Mouse (Mus musculus): ENCODE results near the gene Adra1b. TPM values are rescaled to one million over a fixed set of nuclear protein-coding genes. Genes with fewer than 3 reads are reported as not detected.

Adra1b gene
- 1.3 and 4.6 TPM in 2 replicates for polyA plus RNA-seq (2012; rRNA removed)

DNA sequence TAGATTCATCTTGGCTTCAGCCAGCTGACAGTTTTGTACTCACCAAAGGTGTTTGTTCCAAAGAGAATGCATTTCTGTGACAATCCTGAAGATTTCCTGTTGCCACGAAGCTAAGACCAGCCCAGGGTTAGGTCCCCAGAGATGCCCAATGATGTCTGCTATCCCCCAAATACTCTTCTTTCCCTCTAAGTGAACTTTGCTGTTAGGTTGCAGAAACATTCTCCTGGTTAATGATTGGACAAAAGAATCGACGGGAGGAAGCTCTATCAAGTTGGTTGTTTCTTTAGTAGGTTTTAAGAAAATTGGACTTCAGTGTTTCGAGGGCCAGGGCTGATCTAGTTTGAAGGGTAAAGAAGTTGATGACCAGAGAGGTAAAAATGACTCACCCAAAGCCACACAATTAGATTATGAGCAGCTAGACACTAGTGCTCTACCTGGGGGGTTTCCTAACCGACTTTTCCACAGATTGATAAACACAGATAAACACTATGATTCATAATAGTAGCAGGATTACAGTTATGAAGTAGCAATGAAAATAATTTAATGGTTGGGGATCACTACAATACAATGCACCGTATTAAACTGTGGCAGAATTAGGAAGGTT is at the start of gene Adra1b:
Gene Adra1b, minus strand, starts transcription at position 160 of the 604 bp plus-strand sequence.
- WGBS = 84% methylated on average over 6 of the region's 6 CpGs
- TF ChIP-seq CTCF (IDR thresholded peaks at IDR 0.05; ENCODE audit: borderline replicate concordance, control insufficient read depth, extremely low read depth, insufficient read depth, low read length, poor library complexity) (no peak), POLR2A (IDR thresholded peaks at IDR 0.05; ENCODE audit: control insufficient read depth, extremely low read depth, insufficient read depth, low read length, poor library complexity) (no peak)
- Histone ChIP-seq H3K4me1 (replicated peaks; ENCODE audit: control insufficient read depth, insufficient read depth, low read length) (no peaks in the 10 kb centered on the region), H3K27me3 (ENCODE audit: control insufficient read depth, insufficient read depth, low read length) (no peaks in the 10 kb centered on the region), H3K27ac (ENCODE audit: control insufficient read depth, insufficient read depth, low read length) (no peak within 1 kb of the TSS), H3K36me3 (ENCODE audit: control insufficient read depth, insufficient read depth, low read length) (no peaks in the 10 kb centered on the region), H3K4me3 (ENCODE audit: control insufficient read depth, insufficient read depth, low read length) (no peak within 1 kb of the TSS)
- DNase-seq = no peak

DNA sequence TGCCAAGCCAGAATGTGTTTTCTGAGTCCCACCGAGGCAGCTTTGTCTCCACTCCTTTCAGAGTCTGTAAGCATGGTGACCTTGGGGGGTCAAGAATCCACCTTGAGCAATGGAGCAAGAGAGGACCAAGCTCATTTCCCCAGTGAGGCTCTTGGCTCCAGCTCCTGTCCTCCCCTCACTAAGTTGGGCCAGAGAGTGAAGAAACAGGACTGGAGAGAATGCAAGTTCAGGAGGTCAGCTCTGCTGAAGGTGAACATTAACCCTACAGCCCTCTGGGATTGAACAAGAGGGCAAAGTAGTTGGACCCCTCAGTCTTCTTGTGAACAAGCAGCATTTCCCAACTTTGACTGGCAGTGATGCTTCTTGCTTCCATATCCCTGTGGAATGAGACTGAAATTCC is 49.3 kb upstream of the Adra1b start:
- WGBS = 78% methylated on average over 1 of the region's 1 CpGs
- TF ChIP-seq CTCF (IDR thresholded peaks at IDR 0.05; ENCODE audit: borderline replicate concordance, control insufficient read depth, extremely low read depth, insufficient read depth, low read length, poor library complexity) (no peak), POLR2A (IDR thresholded peaks at IDR 0.05; ENCODE audit: control insufficient read depth, extremely low read depth, insufficient read depth, low read length, poor library complexity) (no peak)
- no peak for DNase-seq

DNA sequence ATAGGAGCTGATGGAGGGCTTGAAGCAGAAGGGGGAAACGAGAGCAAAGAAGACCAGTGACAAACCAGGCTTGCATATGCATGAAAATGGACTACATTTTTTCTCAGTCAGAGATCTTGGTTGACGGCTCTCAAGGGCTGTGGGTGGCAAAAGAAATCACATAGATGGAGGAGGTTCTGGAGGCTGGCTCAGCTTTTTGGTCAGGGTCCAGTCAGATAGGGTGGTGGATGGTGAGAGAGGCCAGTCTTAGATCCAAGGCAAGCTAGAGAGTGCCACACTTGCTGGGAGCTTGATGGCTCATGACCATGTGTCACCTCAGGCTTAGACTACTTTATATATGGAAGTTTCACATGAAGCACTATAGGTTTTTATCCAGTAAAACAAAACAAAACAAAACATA is 42.8 kb upstream of the Adra1b start:
- WGBS = 90% methylated on average over 2 of the region's 2 CpGs
- TF ChIP-seq CTCF (IDR thresholded peaks at IDR 0.05; ENCODE audit: borderline replicate concordance, control insufficient read depth, extremely low read depth, insufficient read depth, low read length, poor library complexity) = no peak
- no peak for TF ChIP-seq POLR2A (IDR thresholded peaks at IDR 0.05; ENCODE audit: control insufficient read depth, extremely low read depth, insufficient read depth, low read length, poor library complexity)
- DNase-seq = no peak
- Histone ChIP-seq H3K27me3 (ENCODE audit: control insufficient read depth, insufficient read depth, low read length) (no peaks in the 10 kb centered on the region), H3K4me1 (replicated peaks; ENCODE audit: control insufficient read depth, insufficient read depth, low read length) (no peaks in the 10 kb centered on the region), H3K36me3 (ENCODE audit: control insufficient read depth, insufficient read depth, low read length) (no peaks in the 10 kb centered on the region), H3K4me3 (ENCODE audit: control insufficient read depth, insufficient read depth, low read length) (no peak overlapping the region), H3K27ac (ENCODE audit: control insufficient read depth, insufficient read depth, low read length) (no peak overlapping the region)

More for the DNA sequence above, 49.3 kb upstream of the Adra1b start:
- Histone ChIP-seq H3K27ac (ENCODE audit: control insufficient read depth, insufficient read depth, low read length) (no peak overlapping the region), H3K27me3 (ENCODE audit: control insufficient read depth, insufficient read depth, low read length) (no peaks in the 10 kb centered on the region), H3K36me3 (ENCODE audit: control insufficient read depth, insufficient read depth, low read length) (no peaks in the 10 kb centered on the region), H3K4me3 (ENCODE audit: control insufficient read depth, insufficient read depth, low read length) (no peak overlapping the region), H3K4me1 (replicated peaks; ENCODE audit: control insufficient read depth, insufficient read depth, low read length) (no peaks in the 10 kb centered on the region)

DNA sequence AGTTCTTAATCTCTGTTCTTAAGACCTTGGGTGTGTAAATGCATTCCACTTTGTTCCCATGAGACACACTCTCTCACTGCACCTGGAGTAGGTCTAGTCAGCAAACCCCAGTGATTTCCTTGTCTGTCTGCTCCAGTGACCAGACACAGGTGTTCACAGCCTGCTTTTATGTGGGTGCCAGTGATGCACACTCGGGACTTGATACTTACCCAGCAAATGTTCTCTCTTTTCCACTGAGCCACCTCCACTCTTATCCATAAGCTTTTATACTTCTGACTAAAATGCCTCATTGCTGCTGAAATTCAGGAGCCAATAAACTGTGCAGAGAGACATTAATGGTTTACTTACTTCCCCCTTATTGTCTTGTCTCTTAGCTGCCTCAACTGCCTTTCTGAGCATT is 42.2 kb upstream of the Adra1b start:
- Histone ChIP-seq H3K4me1 (replicated peaks; ENCODE audit: control insufficient read depth, insufficient read depth, low read length) (no peaks in the 10 kb centered on the region), H3K4me3 (ENCODE audit: control insufficient read depth, insufficient read depth, low read length) (no peak overlapping the region), H3K36me3 (ENCODE audit: control insufficient read depth, insufficient read depth, low read length) (no peaks in the 10 kb centered on the region), H3K27ac (ENCODE audit: control insufficient read depth, insufficient read depth, low read length) (no peak overlapping the region), H3K27me3 (ENCODE audit: control insufficient read depth, insufficient read depth, low read length) (no peaks in the 10 kb centered on the region)
- 9% methylated on average over 1 of the region's 1 CpGs for WGBS
- TF ChIP-seq CTCF (IDR thresholded peaks at IDR 0.05; ENCODE audit: borderline replicate concordance, control insufficient read depth, extremely low read depth, insufficient read depth, low read length, poor library complexity) (no peak), POLR2A (IDR thresholded peaks at IDR 0.05; ENCODE audit: control insufficient read depth, extremely low read depth, insufficient read depth, low read length, poor library complexity) (no peak)
- DNase-seq = no peak

- no peak for DNase-seq
- no peak overlapping the region for H3K27ac ChIP-seq (ENCODE audit: control insufficient read depth, insufficient read depth, low read length)
- 84% methylated on average over 6 of the region's 6 CpGs for WGBS
- TF ChIP-seq CTCF (IDR thresholded peaks at IDR 0.05; ENCODE audit: borderline replicate concordance, control insufficient read depth, extremely low read depth, insufficient read depth, low read length, poor library complexity) = no peak
- no peaks in the 10 kb centered on the region for H3K36me3 ChIP-seq (ENCODE audit: control insufficient read depth, insufficient read depth, low read length)
- no peaks in the 10 kb centered on the region for H3K27me3 ChIP-seq (ENCODE audit: control insufficient read depth, insufficient read depth, low read length)
- H3K4me3 ChIP-seq (ENCODE audit: control insufficient read depth, insufficient read depth, low read length) = no peak overlapping the region
- no peaks in the 10 kb centered on the region for H3K4me1 ChIP-seq (replicated peaks; ENCODE audit: control insufficient read depth, insufficient read depth, low read length)
These were observed 39.6 kb upstream of the Adra1b start for GRCm38 (mm10) chr11:43940501-43941202.

DNA sequence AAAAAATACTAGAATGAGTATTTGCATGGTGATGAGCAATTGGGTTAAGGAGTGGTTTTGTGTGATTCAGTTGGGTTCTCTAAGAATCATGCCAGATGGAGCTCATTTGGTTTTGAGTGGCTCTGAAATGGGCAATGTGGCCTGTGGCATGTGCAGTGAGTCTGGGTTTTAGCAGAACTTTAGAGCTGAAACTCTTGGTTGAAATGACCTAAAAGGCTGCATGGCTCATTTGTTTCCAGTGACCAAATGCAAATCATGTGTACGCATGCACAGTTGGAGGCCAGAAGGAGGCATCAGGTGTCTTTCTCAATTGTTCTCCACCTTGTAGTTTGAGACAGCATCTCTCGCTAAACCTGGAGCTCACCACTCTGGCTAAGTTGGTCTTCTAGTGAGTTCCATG is 35.0 kb upstream of the Adra1b start:
- Histone ChIP-seq H3K36me3 (ENCODE audit: control insufficient read depth, insufficient read depth, low read length) (no peaks in the 10 kb centered on the region), H3K4me1 (replicated peaks; ENCODE audit: control insufficient read depth, insufficient read depth, low read length) (no peaks in the 10 kb centered on the region), H3K27me3 (ENCODE audit: control insufficient read depth, insufficient read depth, low read length) (no peaks in the 10 kb centered on the region), H3K27ac (ENCODE audit: control insufficient read depth, insufficient read depth, low read length) (no peak overlapping the region), H3K4me3 (ENCODE audit: control insufficient read depth, insufficient read depth, low read length) (no peak overlapping the region)
- WGBS = 98% methylated on average over 2 of the region's 2 CpGs
- no peak for DNase-seq
- TF ChIP-seq POLR2A (IDR thresholded peaks at IDR 0.05; ENCODE audit: control insufficient read depth, extremely low read depth, insufficient read depth, low read length, poor library complexity) (no peak), CTCF (IDR thresholded peaks at IDR 0.05; ENCODE audit: borderline replicate concordance, control insufficient read depth, extremely low read depth, insufficient read depth, low read length, poor library complexity) (no peak)

All from thymus, adult 2 months (tissue).